Mouse (Mus musculus) forebrain, embryonic 16.5 days (tissue): ENCODE results near the gene Tbx20. TPM values are rescaled to one million over a fixed set of nuclear protein-coding genes. Genes with fewer than 3 reads are reported as not detected.

ENCODE experiments used
- ATAC-seq: fragments of 200-750 bp; cut with Nextera tagmentation; 2 replicates; pipeline ENCODE4 v1.8.0; 2017; ENCODE audit warnings: mild to moderate bottlenecking, moderate library complexity
- H3K27ac ChIP-seq: fragments of 300-500 bp; sonication (generic); 2 replicates; pipeline ENCODE4 v1.5.1; 2014; ENCODE audit warnings: low read length, control low read depth
- H3K27me3 ChIP-seq: fragments of 300-500 bp; sonication (generic); replicated peaks from 2 replicates; pipeline ENCODE4 v1.6.1; 2014; ENCODE audit warnings: low read length; ENCODE audit not compliant: control insufficient read depth, insufficient read depth
- H3K36me3 ChIP-seq: fragments of 300-500 bp; sonication (generic); 2 replicates; pipeline ENCODE4 v1.6.1; 2014; ENCODE audit not compliant: control insufficient read depth, insufficient read depth
- H3K4me1 ChIP-seq: fragments of 300-500 bp; sonication (generic); replicated peaks from 2 replicates; pipeline ENCODE4 v1.6.1; 2014; ENCODE audit warnings: low read length; ENCODE audit not compliant: control insufficient read depth, insufficient read depth
- H3K4me2 ChIP-seq: fragments of 300-500 bp; sonication (generic); 2 replicates; pipeline ENCODE4 v1.6.1; 2014; ENCODE audit warnings: mild to moderate bottlenecking, low read length, control low read depth
- H3K4me3 ChIP-seq: fragments of 300-500 bp; sonication (generic); replicated peaks from 2 replicates; pipeline ENCODE4 v1.5.1; 2014; ENCODE audit warnings: mild to moderate bottlenecking, low read length, control low read depth
- H3K9ac ChIP-seq: fragments of 300-500 bp; sonication (generic); replicated peaks from 2 replicates; pipeline ENCODE4 v1.6.1; 2014; ENCODE audit warnings: low read depth, low read length, control low read depth
- H3K9me3 ChIP-seq: fragments of 300-500 bp; sonication (generic); 2 replicates; pipeline ENCODE4 v1.6.1; 2016; ENCODE audit warnings: low read length; ENCODE audit not compliant: control insufficient read depth
- WGBS: fragments of 180-500 bp; shearing (Covaris S2); extraction: QIAGEN DNeasy Blood & Tissue Kit; methylation state at CpG from one replicate; pipeline ENCODE4 v1.1.7; 2014; 5-methylcytosine and 5-hydroxymethylcytosine counted together
- polyA plus RNA-seq: library from polyadenylated mRNA; unstranded; fragments of >200 nt; fragmentation: Nextera tagmentation; extraction: Ambion mirVana; gene quantifications from 2 replicates; pipeline ENCODE4 v1.2.1, GENCODE M21; 2015

The Tbx20 gene
- polyA plus RNA-seq, 1 experiment from 2014 or later = not detected

- Histone ChIP-seq H3K4me1 (peaks cover 22% of the 10 kb centered on the region), H3K4me3 (no peak overlapping the region), H3K27ac (no peak overlapping the region), H3K27me3 (peaks cover 74% of the 10 kb centered on the region), H3K9me3 (no peaks in the 10 kb centered on the region), H3K9ac (no peak overlapping the region), H3K36me3 (no peaks in the 10 kb centered on the region), H3K4me2 (no peak overlapping the region)
- WGBS = 1% methylated on average over 14 of the region's 14 CpGs
- ATAC-seq = no peak
Observed at GRCm38 (mm10) chr9:24778571-24778970, 4.5 kb upstream of the Tbx20 start.

DNA sequence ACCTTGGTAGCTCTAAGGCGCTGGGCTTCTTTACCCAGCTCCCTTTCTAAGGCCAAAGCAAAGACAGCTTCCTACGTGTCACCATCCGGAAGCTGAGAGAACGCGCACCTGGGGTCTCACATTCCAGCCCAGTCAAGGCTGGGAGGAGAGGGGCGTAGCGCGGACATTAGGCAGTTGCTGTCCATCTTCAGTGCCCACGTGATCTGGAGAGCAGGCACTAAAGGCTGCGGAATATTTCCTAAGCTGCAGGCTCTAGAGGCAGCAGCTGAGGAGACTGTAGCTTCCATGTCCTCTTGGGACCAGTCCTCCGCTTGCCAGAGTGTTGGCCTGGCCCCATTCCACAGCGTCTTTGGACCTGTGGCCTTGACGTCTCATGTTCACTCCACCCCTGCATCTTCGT lies 3.9 kb upstream of the Tbx20 start:
- Histone ChIP-seq H3K4me3 (no peak overlapping the region), H3K9me3 (no peaks in the 10 kb centered on the region), H3K27ac (no peak overlapping the region), H3K9ac (no peak overlapping the region), H3K36me3 (no peaks in the 10 kb centered on the region), H3K27me3 (peaks cover 74% of the 10 kb centered on the region), H3K4me1 (peaks cover 22% of the 10 kb centered on the region), H3K4me2 (no peak overlapping the region)
- 0% methylated on average over 14 of the region's 14 CpGs for WGBS
- ATAC-seq = no peak

GRCm38 (mm10) chr9:24777176-24777895 lies 3.2 kb upstream of the Tbx20 start:
- peaks cover 22% of the 10 kb centered on the region for H3K4me1 ChIP-seq
- H3K4me3 ChIP-seq = no peak overlapping the region
- no peak overlapping the region for H3K27ac ChIP-seq
- ATAC-seq = no peak
- H3K9ac ChIP-seq = no peak overlapping the region
- H3K27me3 ChIP-seq = peaks cover 73% of the 10 kb centered on the region
- WGBS = under 1% methylated on average over 37 of the region's 37 CpGs
- H3K4me2 ChIP-seq = no peak overlapping the region
- H3K36me3 ChIP-seq = no peaks in the 10 kb centered on the region
- no peaks in the 10 kb centered on the region for H3K9me3 ChIP-seq

DNA sequence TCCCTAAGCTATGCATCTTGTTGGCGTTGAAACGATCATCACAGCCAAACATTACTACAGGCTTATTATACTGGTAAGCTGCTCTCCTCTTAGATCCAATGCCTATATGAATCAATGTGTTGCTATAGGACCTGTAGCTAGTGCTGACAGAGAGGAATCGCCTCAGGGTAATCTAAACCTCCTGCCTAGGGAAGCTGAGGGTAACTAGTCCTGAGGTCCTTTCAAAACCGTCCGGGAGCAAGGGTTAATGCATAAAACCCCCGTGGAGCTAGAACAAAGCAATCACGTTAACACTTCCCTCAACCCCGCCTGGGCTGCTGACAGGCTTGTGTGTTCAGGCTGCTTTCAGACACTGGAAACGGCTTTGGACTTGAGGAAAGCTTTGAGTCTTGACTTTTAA lies 2.4 kb upstream of the Tbx20 start:
- ATAC-seq = no peak
- under 1% methylated on average over 9 of the region's 9 CpGs for WGBS
- Histone ChIP-seq H3K27ac (no peak overlapping the region), H3K4me1 (peaks cover 22% of the 10 kb centered on the region), H3K9me3 (no peaks in the 10 kb centered on the region), H3K27me3 (peaks cover 73% of the 10 kb centered on the region), H3K36me3 (no peaks in the 10 kb centered on the region), H3K4me2 (no peak overlapping the region), H3K9ac (no peak overlapping the region), H3K4me3 (no peak overlapping the region)

DNA sequence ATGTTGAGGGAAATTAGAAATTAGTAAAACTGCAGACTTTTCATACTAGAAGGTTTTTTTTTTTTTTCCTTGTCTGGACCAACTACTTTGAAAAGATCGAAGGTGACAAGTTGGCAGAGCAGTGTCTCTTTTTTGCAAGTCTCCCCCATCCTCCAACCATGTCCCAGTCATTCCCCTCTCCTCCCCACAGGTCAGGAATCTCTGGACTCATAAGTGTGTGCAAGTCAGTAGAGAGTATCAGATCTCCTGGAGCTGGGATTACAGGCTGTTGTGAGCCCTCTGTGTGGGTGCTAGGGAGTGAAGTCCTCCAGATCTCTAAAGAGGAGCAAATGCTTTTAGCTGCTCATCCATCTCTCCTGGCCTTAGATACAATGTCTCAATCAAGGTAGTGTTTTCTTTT lies 1.5 kb upstream of the Tbx20 start:
- Histone ChIP-seq H3K4me1 (peaks cover 16% of the 10 kb centered on the region), H3K4me2 (no peak overlapping the region), H3K27me3 (peaks cover 73% of the 10 kb centered on the region), H3K27ac (no peak overlapping the region), H3K9ac (no peak overlapping the region), H3K9me3 (no peaks in the 10 kb centered on the region), H3K4me3 (no peak overlapping the region), H3K36me3 (no peaks in the 10 kb centered on the region)
- ATAC-seq = no peak
- WGBS = 5% methylated on average over 1 of the region's 1 CpGs

- Histone ChIP-seq H3K9me3 (no peaks in the 10 kb centered on the region), H3K27me3 (peaks cover 73% of the 10 kb centered on the region), H3K36me3 (no peaks in the 10 kb centered on the region), H3K27ac (no peak overlapping the region), H3K4me3 (no peak overlapping the region), H3K9ac (no peak overlapping the region), H3K4me2 (no peak overlapping the region), H3K4me1 (peaks cover 18% of the 10 kb centered on the region)
- 2% methylated on average over 9 of the region's 9 CpGs for WGBS
- no peak for ATAC-seq
Observed at GRCm38 (mm10) chr9:24775001-24775400, 898 bp upstream of the Tbx20 start.

DNA sequence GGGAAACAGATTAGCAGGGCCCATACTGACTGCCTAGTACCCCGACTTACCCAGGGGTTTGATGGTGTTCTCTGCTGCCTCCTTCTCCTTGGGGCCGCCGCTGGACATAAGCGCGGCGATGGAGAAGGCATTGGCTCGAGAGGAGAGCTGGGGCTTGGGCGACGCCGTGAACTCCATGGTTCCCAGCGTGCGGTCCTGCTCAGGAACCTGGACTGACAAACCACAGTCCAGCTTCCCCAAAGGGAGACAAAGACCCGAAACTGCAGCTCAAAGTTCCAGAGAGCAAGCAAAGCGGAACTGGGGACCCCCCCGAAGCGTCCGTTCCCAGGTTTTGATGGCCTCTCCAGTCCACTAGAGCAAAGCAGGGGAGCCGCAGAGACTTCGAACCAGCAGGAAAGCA lies 434 bp downstream of the Tbx20 start:
- under 1% methylated on average over 19 of the region's 19 CpGs for WGBS
- no peak for ATAC-seq

DNA sequence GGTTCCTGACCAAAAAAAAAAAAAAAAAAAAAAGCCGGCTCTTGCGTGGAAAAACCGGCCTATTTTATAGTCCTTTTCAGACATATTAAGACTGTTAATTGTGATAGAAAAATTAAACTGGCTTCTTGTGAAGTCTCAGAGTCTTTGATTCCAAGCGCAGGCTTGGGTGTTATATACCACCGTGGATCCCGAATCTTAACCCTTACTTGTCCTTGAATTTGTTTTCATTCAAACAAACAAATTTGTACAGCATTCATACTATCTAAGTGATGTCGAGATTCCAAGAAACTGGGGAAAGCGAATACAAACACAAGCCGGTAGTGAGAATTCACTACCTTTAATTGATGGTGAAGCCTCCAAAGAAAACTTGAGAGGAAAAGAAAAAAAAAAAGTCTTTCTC lies 932 bp downstream of the Tbx20 start:
- Histone ChIP-seq H3K36me3 (no peaks in the 10 kb centered on the region), H3K27ac (no peak overlapping the region), H3K4me3 (no peak overlapping the region), H3K9ac (no peak overlapping the region), H3K4me1 (peaks cover 19% of the 10 kb centered on the region), H3K9me3 (no peaks in the 10 kb centered on the region), H3K27me3 (peaks cover 70% of the 10 kb centered on the region), H3K4me2 (no peak overlapping the region)
- no peak for ATAC-seq
- WGBS = 2% methylated on average over 9 of the region's 9 CpGs

More for the DNA sequence above, 434 bp downstream of the Tbx20 start:
- Histone ChIP-seq H3K4me2 (peak overlapping the region; percentile 41), H3K4me3 (peak overlapping the region; percentile 28), H3K9ac (no peak overlapping the region), H3K27ac (no peak overlapping the region), H3K9me3 (no peaks in the 10 kb centered on the region), H3K36me3 (no peaks in the 10 kb centered on the region), H3K4me1 (peaks cover 19% of the 10 kb centered on the region), H3K27me3 (peaks cover 67% of the 10 kb centered on the region)

DNA sequence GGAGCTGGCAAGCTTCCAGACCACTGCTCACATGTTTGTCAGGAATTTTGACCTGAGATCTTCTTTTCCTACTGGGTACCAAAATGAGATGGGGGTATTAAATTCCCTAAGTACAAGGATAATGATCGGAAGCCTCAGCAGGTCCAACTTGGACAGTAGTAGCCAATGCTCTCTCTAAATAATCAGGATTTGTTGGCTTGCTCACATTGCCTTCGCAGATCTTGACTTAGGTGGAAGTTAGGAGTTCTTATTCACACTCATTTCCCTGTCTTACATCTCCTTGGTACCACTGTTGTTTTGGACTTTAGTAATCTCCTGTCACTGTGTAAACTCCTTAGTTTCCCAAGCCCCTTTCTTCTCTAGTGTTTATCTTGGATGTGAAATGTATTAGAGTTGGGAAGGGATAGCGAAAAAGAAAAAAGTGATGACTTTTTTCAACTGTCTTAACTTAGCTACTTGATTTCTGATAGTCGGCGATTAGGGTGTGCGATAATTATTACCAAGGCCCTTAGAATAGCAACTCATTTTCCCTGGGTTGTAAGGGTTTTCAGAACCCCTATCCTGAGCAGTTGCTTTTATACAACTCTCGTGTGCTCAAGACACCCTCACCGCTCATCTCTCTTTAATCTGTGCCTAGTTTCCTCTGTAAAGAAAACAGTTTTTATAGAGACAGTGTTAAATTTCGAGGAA lies 1.5 kb downstream of the Tbx20 start:
- Histone ChIP-seq H3K4me3 (no peak overlapping the region), H3K27me3 (peaks cover 75% of the 10 kb centered on the region), H3K36me3 (no peaks in the 10 kb centered on the region), H3K27ac (no peak overlapping the region), H3K9ac (no peak overlapping the region), H3K4me2 (no peak overlapping the region), H3K4me1 (peaks cover 18% of the 10 kb centered on the region), H3K9me3 (no peaks in the 10 kb centered on the region)
- 4% methylated on average over 9 of the region's 9 CpGs for WGBS
- no peak for ATAC-seq
